8 mouse cellular contexts compared by ENCODE assay signal in the genomic region with DNA sequence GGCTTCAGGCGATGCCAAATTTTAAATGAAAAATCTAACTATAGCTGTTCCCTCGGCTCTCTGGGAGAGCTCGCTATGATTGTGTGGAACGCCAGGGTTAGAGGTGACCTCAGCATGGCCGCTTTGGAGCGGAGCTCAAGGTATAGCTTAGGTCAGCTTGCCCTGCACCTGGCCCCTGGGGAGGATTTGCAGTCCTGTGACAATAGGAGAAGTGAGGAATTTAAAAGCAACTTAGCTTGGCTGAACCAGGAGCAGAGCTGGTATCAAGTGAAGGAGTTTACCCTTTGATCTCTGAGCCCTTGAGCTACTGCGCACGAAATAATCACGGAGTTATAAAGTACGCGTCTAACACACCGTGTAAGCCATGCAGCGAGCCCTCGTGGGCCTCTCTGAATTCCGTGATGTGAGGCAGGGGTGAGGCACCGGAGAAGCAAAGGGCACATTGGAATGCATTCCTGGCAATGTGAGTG.
A peak's percentile ranks its signal among the peaks of the same experiment; 100 is the strongest.
DNase-seq lines count a peak whose midpoint lies in the region; ATAC-seq and TF ChIP-seq lines count a peak whose summit lies in the region.

No protein-coding gene starts in this region.

- TF ChIP-seq CTCF in forebrain, postnatal 0 days (IDR thresholded peaks at IDR 0.05; ENCODE audit: low read depth) = no peak

- peak overlapping the region; percentile 81 for H3K27ac ChIP-seq in brown adipose tissue, adult 24 weeks (replicated peaks; ENCODE audit: low read depth, low read length)
- H3K27ac ChIP-seq in forebrain, postnatal 0 days (ENCODE audit: low read depth, low read length) = peak overlapping the region; percentile 47; the same call in 1 of the 2 replicates

- WGBS in forebrain, postnatal 0 days = 5% methylated on average over 16 of the region's 16 CpGs

- DNase-seq in frontal cortex, postnatal 10 days (ENCODE audit: low spot score in 2 of 2) = no peak
- DNase-seq in forebrain, postnatal 0 days = peak; percentile 58
- peak; percentile 31 for DNase-seq in kidney, adult 18-20 months
- peak; percentile 27 for DNase-seq in lung, postnatal 10 days
- DNase-seq in thymus, postnatal 25 days = no peak

- no peaks in the 10 kb centered on the region for H3K36me3 ChIP-seq in forebrain, postnatal 0 days (ENCODE audit: insufficient read depth)

- peak; percentile 78 for ATAC-seq in frontal cortex, adult (ENCODE audit: low TSS enrichment)
- ATAC-seq in forebrain, postnatal 0 days = peak; percentile 75
- no peak for ATAC-seq in erythroblast, adult 5-6 weeks (replicated peaks; ENCODE audit: low FRiP score, poor library complexity, severe bottlenecking)

- no peaks in the 10 kb centered on the region for H3K27me3 ChIP-seq in forebrain, postnatal 0 days (ENCODE audit: insufficient read depth, low read length)

- no peaks in the 10 kb centered on the region; the same call in 1 of the 2 replicates for H3K4me1 ChIP-seq in brown adipose tissue, adult 24 weeks (ENCODE audit: control insufficient read depth, insufficient read depth, insufficient read length, low read length)
- H3K4me1 ChIP-seq in forebrain, postnatal 0 days (ENCODE audit: insufficient read depth) = peaks cover 6% of the 10 kb centered on the region

- H3K9me3 ChIP-seq in forebrain, postnatal 0 days (ENCODE audit: low read length) = no peaks in the 10 kb centered on the region

- peak overlapping the region; percentile 65 for H3K4me2 ChIP-seq in forebrain, postnatal 0 days (ENCODE audit: low read depth)

- H3K4me3 ChIP-seq in brown adipose tissue, adult 24 weeks (ENCODE audit: insufficient read depth, low read depth, low read length) = peak overlapping the region; percentile 53
- peak overlapping the region; percentile 32 for H3K4me3 ChIP-seq in forebrain, postnatal 0 days (ENCODE audit: low read depth, low read length)

- H3K9ac ChIP-seq in forebrain, postnatal 0 days = peak overlapping the region; percentile 55

Comparison
In these comparisons a context has a peak if more than half of its experiments do, and no peak if none do; other contexts are left out.
1. DNase-seq: peak in forebrain, postnatal 0 days (single experiment), kidney, adult 18-20 months (single experiment) and lung, postnatal 10 days (single experiment); none in frontal cortex, postnatal 10 days (0 of 2) and thymus, postnatal 25 days (single experiment).